Mouse (Mus musculus) limb, embryonic 10.5 days (tissue): ENCODE measurements around the gene Olfr1224-ps1. TPM values are rescaled to one million over a fixed set of nuclear protein-coding genes. Genes with fewer than 3 reads are reported as not detected.
"Not testable (repeated sequence)": the region's sequence is repeated elsewhere in the genome, so short reads cannot be mapped to it uniquely, and the experiment has no call there.

Experiments used
- DNase-seq: peaks from one replicate; pipeline ENCODE4 v3.0.0-alpha.2; 2017; ENCODE audit warnings: low spot score
- H3K27ac ChIP-seq: fragments of 300-500 bp; sonication (generic); 2 replicates; pipeline ENCODE4 v1.5.1; 2016; ENCODE audit warnings: mild to moderate bottlenecking
- H3K27me3 ChIP-seq: fragments of 300-500 bp; sonication (generic); 2 replicates; pipeline ENCODE4 v1.6.1; 2016; ENCODE audit warnings: low read depth, mild to moderate bottlenecking; ENCODE audit not compliant: poor library complexity, severe bottlenecking
- H3K36me3 ChIP-seq: fragments of 300-500 bp; sonication (generic); 2 replicates; pipeline ENCODE4 v1.6.1; 2016; ENCODE audit warnings: mild to moderate bottlenecking, moderate library complexity
- H3K4me1 ChIP-seq: fragments of 300-500 bp; sonication (generic); 2 replicates; pipeline ENCODE4 v1.6.1; 2016
- H3K4me3 ChIP-seq: fragments of 300-500 bp; sonication (generic); 2 replicates; pipeline ENCODE4 v1.5.1; 2016; ENCODE audit warnings: mild to moderate bottlenecking, moderate library complexity
- H3K9me3 ChIP-seq: fragments of 300-500 bp; sonication (generic); replicated peaks from 2 replicates; pipeline ENCODE4 v1.6.1; 2016; ENCODE audit warnings: mild to moderate bottlenecking
- WGBS: fragments of 180-500 bp; shearing (Covaris S2); methylation state at CpG from one replicate; pipeline ENCODE4 v1.1.7; 2016; 5-methylcytosine and 5-hydroxymethylcytosine counted together
- polyA plus RNA-seq: library from polyadenylated mRNA; unstranded; fragments of >200 nt; fragmentation: Nextera tagmentation; extraction: Ambion mirVana; gene quantifications from 2 replicates; pipeline ENCODE4 v1.2.1, GENCODE M21; 2016

The Olfr1224-ps1 gene
- polyA plus RNA-seq, result not detected in 2 replicates

DNA sequence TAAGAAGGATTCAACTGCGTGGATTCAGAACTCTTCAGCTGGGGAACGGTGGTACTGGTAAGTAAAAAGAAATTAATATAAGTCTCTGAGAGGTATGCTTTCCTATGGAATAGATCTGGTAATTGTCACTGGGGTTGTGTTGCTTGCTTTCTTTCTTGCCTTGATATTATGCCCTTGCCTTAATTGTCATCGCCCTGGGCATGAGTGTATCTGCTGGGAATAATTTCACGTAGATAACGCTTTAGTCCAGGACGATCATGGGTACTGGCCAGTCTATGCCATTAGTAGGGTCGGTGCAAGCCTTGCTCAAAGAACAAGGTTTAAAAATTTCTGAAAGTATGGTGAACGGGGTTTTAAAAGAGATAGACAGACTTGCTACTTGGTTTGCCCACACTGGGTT lies at the start of gene Olfr1224-ps1:
Gene Olfr1224-ps1, minus strand, starts transcription at position 101 of the 400 bp plus-strand sequence.
- H3K4me3 ChIP-seq, H3K4me1 ChIP-seq, H3K9me3 ChIP-seq, DNase-seq, H3K36me3 ChIP-seq, H3K27me3 ChIP-seq, H3K27ac ChIP-seq: not testable (repeated sequence)
- 94% methylated on average over 8 of the region's 8 CpGs for WGBS

DNA sequence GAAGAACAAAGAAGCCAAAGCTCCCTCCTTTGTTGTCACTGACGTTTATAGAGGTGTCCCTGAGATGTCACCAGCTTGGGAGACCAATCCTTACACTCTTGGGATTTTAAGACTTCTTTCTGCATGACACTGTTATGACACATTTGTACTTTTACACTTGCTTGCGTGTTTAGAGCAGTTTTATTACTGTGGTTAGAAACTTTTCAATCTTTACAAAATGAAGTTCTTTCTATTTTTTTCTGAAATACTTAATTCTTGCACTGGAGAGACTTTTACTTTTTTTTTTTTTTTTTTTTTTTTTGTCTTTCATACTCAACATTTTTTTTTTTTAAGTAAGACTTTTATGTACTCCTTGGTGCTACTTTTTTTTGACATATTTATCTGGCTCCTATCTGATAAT lies 36.1 kb upstream of the Olfr1224-ps1 start, which contains the start of gene Olfr1226:
Gene Olfr1226, minus strand, starts transcription at position 101 of the 400 bp plus-strand sequence.
- WGBS, result 69% methylated on average over 2 of the region's 2 CpGs

DNA sequence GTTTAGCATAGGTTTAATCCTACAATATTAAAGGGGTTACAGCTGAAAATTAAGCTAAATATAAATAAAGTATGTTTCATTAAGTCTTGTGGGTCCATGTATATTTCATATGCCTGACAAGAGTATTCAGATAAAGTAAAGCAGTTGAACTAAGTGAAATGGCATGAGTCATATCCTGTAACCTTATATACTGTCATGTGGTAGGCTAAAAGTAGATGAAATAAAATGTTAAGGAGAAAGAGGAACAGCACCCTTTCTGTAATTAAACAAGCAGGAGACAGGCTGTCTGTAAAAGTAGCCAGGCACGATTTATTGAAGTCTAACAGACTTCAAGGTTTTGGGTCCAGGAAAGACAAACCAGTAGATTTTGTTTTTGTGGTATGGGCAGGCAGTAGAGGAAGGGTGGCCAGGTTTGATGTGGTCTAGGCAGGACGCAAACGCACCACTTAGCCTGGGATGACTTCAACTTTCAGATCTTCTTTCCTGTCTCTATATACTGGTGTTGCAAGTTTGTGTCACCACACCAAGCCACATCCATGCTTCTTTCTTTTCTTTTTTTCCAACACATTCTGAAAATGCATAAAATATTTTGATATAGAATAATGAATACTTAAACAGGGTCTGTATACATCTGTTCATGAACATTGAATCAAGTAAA lies 32.6 kb upstream of the Olfr1224-ps1 start:
- no peak overlapping the region for H3K4me3 ChIP-seq

More for the DNA sequence above, 36.1 kb upstream of the Olfr1224-ps1 start, which contains the start of gene Olfr1226:
- Histone ChIP-seq H3K27ac (no peak within 1 kb of the TSS), H3K27me3 (no peaks in the 10 kb centered on the region), H3K4me3 (no peak within 1 kb of the TSS), H3K4me1 (no peaks in the 10 kb centered on the region), H3K9me3 (no peaks in the 10 kb centered on the region), H3K36me3 (no peaks in the 10 kb centered on the region)
- no peak for DNase-seq

DNA sequence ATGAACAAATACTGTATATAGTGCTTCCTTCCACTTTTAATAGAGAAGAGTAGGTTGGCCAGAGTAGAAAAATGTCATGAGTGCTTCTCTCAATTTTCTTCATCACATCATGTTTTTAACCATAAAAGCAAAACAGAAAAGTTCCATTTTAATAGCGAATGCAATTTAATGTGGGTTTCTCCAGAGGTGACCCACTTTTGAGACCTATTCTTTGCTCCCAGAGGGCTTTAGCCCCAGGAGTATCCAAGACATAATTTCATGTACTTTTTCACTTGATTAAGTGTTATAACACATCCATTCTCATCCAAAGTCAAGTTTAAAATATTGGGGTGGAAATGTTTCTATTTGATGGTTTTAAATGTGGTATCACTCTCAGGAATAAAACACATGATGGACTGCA lies 10.7 kb upstream of the Olfr1224-ps1 start, which contains the start of gene Olfr1225:
Gene Olfr1225, minus strand, starts transcription at position 101 of the 400 bp plus-strand sequence.
- Histone ChIP-seq H3K4me3 (no peak within 1 kb of the TSS), H3K36me3 (no peaks in the 10 kb centered on the region), H3K4me1 (no peaks in the 10 kb centered on the region), H3K27ac (no peak within 1 kb of the TSS), H3K9me3 (no peaks in the 10 kb centered on the region), H3K27me3 (no peaks in the 10 kb centered on the region)
- no peak for DNase-seq
- WGBS, result 82% methylated on average over 1 of the region's 1 CpGs

More for the DNA sequence above, 32.6 kb upstream of the Olfr1224-ps1 start:
- no peak for DNase-seq
- no peaks in the 10 kb centered on the region for H3K4me1 ChIP-seq
- no peaks in the 10 kb centered on the region for H3K27me3 ChIP-seq
- WGBS, result 88% methylated on average over 3 of the region's 3 CpGs
- no peak overlapping the region for H3K27ac ChIP-seq
- no peaks in the 10 kb centered on the region for H3K9me3 ChIP-seq
- no peaks in the 10 kb centered on the region for H3K36me3 ChIP-seq

DNA sequence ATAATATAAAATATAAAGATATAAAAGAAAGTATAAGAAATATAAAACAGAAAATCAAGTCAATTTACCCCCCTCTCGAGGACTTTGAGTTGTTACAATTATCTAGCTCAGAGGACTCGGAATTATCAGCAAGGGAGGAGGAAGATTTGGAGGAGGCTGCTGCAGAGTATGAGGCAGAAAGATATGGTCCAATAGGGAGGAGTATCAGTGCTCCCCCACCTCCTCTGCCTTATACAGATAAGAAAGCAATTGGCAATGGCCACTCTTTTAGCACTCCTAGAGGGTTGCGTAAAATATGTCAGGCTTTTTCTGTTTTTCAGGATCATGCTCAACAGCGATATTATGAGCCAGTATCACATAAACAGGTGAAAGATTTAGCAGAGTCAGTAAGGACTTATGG lies 820 bp upstream of the Olfr1224-ps1 start:
- 93% methylated on average over 4 of the region's 4 CpGs for WGBS
- not testable (repeated sequence) for H3K9me3 ChIP-seq, H3K36me3 ChIP-seq, H3K4me1 ChIP-seq, DNase-seq, H3K4me3 ChIP-seq, H3K27ac ChIP-seq, H3K27me3 ChIP-seq

DNA sequence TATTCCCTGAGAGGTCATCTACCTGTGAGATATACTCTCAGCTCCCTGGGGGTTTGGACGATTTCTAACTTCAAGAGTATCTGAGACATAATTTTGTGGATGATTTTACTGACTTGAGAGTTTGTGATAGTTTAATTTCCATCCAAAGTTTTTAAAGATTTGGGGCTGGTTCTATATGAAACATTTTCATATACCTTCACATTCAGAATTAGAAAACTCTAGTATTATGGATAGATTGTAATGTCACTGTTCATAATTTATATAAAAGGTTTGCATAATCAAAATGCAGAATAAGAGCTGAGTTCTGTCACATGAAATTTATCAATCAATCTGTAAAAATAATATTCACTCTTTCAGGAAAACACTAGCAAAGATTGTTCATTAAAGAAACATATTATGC lies 12.4 kb downstream of the Olfr1224-ps1 start, which contains the start of gene Olfr1223:
Gene Olfr1223, minus strand, starts transcription at position 101 of the 400 bp plus-strand sequence.
- Histone ChIP-seq H3K27ac (no peak within 1 kb of the TSS), H3K4me1 (no peaks in the 10 kb centered on the region), H3K36me3 (no peaks in the 10 kb centered on the region), H3K27me3 (no peaks in the 10 kb centered on the region), H3K4me3 (no peak within 1 kb of the TSS), H3K9me3 (no peaks in the 10 kb centered on the region)
- DNase-seq, result no peak
- 88% methylated on average over 1 of the region's 1 CpGs for WGBS

DNA sequence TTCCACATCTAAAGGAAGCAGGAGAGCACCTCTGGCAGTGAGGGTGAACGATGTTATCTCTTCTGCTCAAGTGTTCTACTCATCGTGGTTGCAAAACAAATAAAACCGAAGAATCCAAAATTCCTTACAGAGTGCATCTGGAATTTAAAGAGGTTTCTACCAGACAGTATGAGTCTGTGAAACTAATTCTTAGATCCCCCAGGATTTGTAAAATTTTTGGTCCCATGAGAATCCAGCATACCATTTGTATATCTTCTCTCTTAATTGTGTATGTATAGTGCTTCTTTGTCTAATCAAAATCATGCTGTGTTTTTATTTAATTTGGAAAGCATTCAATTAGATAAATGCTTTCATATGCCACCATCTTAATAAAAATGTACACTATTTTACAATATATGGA lies 30.9 kb downstream of the Olfr1224-ps1 start, which contains the start of gene Olfr1222:
Gene Olfr1222, minus strand, starts transcription at position 101 of the 400 bp plus-strand sequence.
- H3K4me3 ChIP-seq, result no peak within 1 kb of the TSS
- no peak within 1 kb of the TSS for H3K27ac ChIP-seq
- no peaks in the 10 kb centered on the region for H3K4me1 ChIP-seq
- H3K27me3 ChIP-seq, result no peaks in the 10 kb centered on the region
- no peak for DNase-seq
- 89% methylated on average over 3 of the region's 3 CpGs for WGBS
- no peaks in the 10 kb centered on the region for H3K9me3 ChIP-seq
- H3K36me3 ChIP-seq, result no peaks in the 10 kb centered on the region

DNA sequence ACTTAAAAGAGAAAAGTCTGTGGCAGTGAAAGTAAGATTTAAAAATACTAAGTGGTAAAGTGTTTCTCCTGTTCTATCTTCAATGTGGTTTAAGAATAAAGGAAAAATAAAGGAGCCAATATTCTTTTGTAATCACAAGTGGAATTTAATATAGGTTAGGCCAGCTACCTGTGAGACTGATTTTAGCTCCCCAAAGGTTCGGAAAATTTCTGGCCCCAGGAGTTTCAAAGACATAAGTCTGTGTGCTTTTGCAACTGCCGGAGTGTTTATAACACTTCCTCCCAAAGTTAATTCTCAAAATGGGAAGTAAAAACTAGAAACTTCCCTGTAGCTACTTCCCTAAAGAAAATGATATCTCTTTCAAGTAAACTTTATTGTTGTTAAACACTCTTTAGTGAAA lies 46.7 kb downstream of the Olfr1224-ps1 start, which contains the start of gene Olfr1221:
Gene Olfr1221, minus strand, starts transcription at position 101 of the 400 bp plus-strand sequence.
- Histone ChIP-seq H3K27me3 (no peaks in the 10 kb centered on the region), H3K9me3 (no peaks in the 10 kb centered on the region), H3K4me1 (no peaks in the 10 kb centered on the region), H3K36me3 (no peaks in the 10 kb centered on the region), H3K27ac (no peak within 1 kb of the TSS), H3K4me3 (no peak within 1 kb of the TSS)
- 96% methylated on average over 2 of the region's 2 CpGs for WGBS
- DNase-seq, result no peak

DNA sequence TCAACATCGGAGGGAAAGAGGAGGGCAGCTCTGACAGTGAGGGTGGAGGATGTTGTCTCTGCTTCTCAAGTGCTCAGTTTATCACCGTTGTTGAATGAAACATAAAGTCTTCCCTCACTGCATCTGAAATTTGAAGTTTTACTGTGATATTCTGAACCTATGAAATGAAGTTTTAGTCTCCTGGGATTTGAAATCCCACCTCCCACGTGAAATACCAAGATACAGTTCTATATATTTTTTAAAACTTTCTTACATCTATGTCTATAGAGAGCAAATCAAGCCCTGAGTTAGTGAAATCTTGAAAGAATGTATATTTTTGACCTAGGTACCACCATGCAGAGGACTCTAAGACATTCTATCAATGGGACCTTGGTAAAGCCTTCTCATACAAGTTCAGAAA lies 57.2 kb downstream of the Olfr1224-ps1 start, which contains the start of gene Olfr1220:
Gene Olfr1220, minus strand, starts transcription at position 101 of the 400 bp plus-strand sequence.
- Histone ChIP-seq H3K36me3 (no peaks in the 10 kb centered on the region), H3K4me3 (no peak within 1 kb of the TSS), H3K27me3 (no peaks in the 10 kb centered on the region), H3K27ac (no peak within 1 kb of the TSS), H3K4me1 (no peaks in the 10 kb centered on the region), H3K9me3 (no peaks in the 10 kb centered on the region)
- WGBS, result 83% methylated on average over 3 of the region's 3 CpGs
- no peak for DNase-seq

DNA sequence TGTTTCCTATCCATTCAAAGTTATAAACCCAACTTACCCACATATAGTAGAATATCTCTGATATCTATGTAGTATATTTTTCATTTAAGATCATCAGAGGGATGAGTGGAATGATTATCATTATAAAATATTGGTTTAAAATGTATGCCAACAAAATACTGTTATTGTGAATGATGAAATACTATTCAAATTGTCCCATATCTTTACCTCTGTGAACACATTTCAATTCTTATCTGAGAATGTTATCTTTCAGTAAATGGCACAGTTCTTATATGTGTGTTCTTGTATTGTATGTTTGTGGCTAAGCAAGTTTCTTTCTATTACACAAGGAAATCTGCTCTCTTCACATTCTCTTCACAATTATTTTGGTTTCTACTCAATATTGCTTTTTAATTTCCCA lies 58.2 kb downstream of the Olfr1224-ps1 start:
- no peaks in the 10 kb centered on the region for H3K27me3 ChIP-seq
- H3K4me3 ChIP-seq, result no peak overlapping the region
- no peak for DNase-seq
- no peaks in the 10 kb centered on the region for H3K36me3 ChIP-seq
- no peaks in the 10 kb centered on the region for H3K9me3 ChIP-seq
- H3K4me1 ChIP-seq, result no peaks in the 10 kb centered on the region
- H3K27ac ChIP-seq, result no peak overlapping the region

Other genes starting within 250 kb of the Olfr1224-ps1 start
- gene Olfr1209, start 248.9 kb downstream of the Olfr1224-ps1 start, polyA plus RNA-seq, result not detected in 2 replicates
- gene Olfr1211, start 226.0 kb downstream of the Olfr1224-ps1 start, polyA plus RNA-seq, result not detected in 2 replicates
- gene Olfr1212, start 210.1 kb downstream of the Olfr1224-ps1 start, polyA plus RNA-seq, result not detected in 2 replicates
- gene Gm13762, start 183.8 kb downstream of the Olfr1224-ps1 start, polyA plus RNA-seq, result not detected in 2 replicates
- gene Olfr1214, start 171.4 kb downstream of the Olfr1224-ps1 start, polyA plus RNA-seq, result not detected in 2 replicates
- not detected in 2 replicates for gene Olfr1215, start 157.1 kb downstream of the Olfr1224-ps1 start, polyA plus RNA-seq
- gene Olfr1216, start 145.8 kb downstream of the Olfr1224-ps1 start, polyA plus RNA-seq, result not detected in 2 replicates
- not detected in 2 replicates for gene Olfr1217, start 132.0 kb downstream of the Olfr1224-ps1 start, polyA plus RNA-seq
- not detected in 2 replicates for gene Olfr1218, start 102.9 kb downstream of the Olfr1224-ps1 start, polyA plus RNA-seq
- not detected in 2 replicates for gene Olfr1219, start 80.6 kb downstream of the Olfr1224-ps1 start, polyA plus RNA-seq
- not detected in 2 replicates for gene Olfr1220, start 57.3 kb downstream of the Olfr1224-ps1 start, polyA plus RNA-seq
- gene Olfr1221, start 46.8 kb downstream of the Olfr1224-ps1 start, polyA plus RNA-seq, result not detected in 2 replicates
- not detected in 2 replicates for gene Olfr1222, start 31.0 kb downstream of the Olfr1224-ps1 start, polyA plus RNA-seq
- not detected in 2 replicates for gene Olfr1223, start 12.5 kb downstream of the Olfr1224-ps1 start, polyA plus RNA-seq
- not detected in 2 replicates for gene Olfr1225, start 10.6 kb upstream of the Olfr1224-ps1 start, polyA plus RNA-seq
- gene Olfr1226, start 36.0 kb upstream of the Olfr1224-ps1 start, polyA plus RNA-seq, result not detected in 2 replicates
- not detected in 2 replicates for gene Olfr1228, start 90.0 kb upstream of the Olfr1224-ps1 start, polyA plus RNA-seq
- gene Olfr1229, start 123.9 kb upstream of the Olfr1224-ps1 start, polyA plus RNA-seq, result not detected in 2 replicates
- gene Olfr1230, start 133.2 kb upstream of the Olfr1224-ps1 start, polyA plus RNA-seq, result not detected in 2 replicates
- not detected in 2 replicates for gene Olfr1231, start 143.0 kb upstream of the Olfr1224-ps1 start, polyA plus RNA-seq
- gene Olfr1232, start 165.6 kb upstream of the Olfr1224-ps1 start, polyA plus RNA-seq, result not detected in 2 replicates
- gene Olfr1233, start 178.3 kb upstream of the Olfr1224-ps1 start, polyA plus RNA-seq, result not detected in 2 replicates
- not detected in 2 replicates for gene Olfr1234, start 200.8 kb upstream of the Olfr1224-ps1 start, polyA plus RNA-seq
- gene Olfr1238, start 245.6 kb upstream of the Olfr1224-ps1 start, polyA plus RNA-seq, result not detected in 2 replicates